Mouse (Mus musculus) gastrocnemius, postnatal 10 days (tissue): ENCODE measurements at regions not wholly inside any gene's neighbourhood (a gene's known extent, or its start where the extent isn't known, plus 50 kb on each side); places are given as distances from the start of the nearest gene placed in this dataset.

Source experiments
- DNase-seq: peaks from one replicate; pipeline ENCODE4 v3.0.0; 2021; ENCODE audit warnings: mixed read lengths

DNA sequence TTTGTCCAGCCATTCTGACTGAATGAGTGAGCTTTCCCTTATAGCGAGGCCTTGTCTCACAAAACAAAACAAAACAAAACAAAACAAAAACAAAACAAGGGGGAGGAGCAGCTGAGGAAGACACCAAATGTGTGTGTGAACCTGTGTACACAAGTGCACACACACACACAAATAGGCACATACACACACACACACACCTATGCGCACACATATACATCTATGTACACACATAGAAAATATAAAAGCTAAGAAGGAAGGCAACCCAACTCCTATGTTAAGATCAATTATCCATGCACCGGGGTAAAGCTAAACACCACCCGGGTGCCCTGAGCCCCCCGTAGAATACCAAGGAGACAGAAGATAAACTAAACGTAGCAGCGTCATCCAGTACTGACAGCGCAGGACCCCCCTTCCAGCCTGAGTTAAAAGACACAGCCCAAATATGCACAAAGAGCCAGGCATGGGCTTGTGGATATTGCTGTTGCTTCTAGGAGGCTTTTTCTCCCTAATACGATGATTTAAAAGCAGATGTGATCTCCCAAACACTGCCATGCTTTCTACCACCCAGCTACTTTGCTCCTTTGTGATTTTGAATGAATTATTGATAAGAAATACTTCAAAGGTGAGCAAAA lies 108.4 kb upstream of the Ptbp2 start:
- no peak for DNase-seq

DNA sequence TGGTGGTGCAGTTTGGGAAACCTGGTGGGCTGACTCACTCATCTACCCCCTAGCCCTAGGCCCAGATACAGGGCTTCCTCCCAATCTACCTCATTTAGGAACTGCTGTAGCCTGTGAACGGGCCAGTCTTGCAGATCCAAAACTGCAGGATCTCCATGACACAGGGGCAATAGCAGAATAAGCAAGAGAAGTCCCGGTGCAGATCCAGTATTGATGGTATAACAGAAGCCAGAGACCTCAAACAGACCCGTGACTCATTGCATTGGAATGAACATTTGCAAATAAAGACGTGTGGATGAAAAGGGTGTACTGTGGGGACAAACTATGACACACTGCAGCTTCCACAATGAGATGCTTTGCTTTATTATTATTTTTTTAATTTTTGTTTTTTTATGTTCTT lies 106.6 kb upstream of the Ptbp2 start:
- DNase-seq = no peak

DNA sequence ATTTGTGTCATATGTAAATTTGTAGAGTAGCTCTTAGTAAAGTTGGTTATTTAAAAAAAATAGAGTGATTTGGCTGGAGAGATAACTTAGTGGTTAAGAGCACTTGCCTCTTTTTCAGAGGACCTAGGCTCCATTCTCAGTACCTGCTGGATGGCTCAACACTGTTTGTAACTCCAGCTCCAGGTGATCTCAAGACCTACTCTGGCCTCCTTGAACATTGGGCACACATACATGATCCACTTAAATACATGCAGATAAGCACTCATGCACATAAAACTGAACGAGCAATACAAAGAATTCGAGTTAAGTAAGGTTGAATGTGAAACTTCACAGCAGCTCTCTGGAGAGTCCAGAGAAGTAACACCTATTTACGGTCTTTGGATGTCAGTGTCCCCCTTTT lies 104.2 kb upstream of the Ptbp2 start:
- DNase-seq = no peak

DNA sequence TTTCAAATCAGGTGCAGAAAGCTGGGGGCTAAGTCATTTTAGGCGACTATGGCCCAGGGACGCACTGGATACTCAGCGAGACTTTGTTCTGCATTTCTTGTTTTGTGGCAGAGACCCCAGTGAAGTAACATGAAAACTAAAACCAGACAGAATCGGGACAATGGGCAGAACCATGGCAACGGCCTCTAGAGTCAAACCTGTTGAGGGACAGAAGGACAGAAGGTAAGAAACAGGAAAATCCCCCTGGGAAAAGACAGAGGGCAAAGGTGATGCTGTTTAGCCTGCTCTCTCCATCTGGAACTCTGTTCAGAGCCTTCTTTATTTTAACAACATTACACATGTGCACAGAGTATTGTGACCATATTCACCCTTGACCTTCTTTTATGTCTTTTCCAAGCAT lies 92.1 kb upstream of the Ptbp2 start:
- no peak for DNase-seq

DNA sequence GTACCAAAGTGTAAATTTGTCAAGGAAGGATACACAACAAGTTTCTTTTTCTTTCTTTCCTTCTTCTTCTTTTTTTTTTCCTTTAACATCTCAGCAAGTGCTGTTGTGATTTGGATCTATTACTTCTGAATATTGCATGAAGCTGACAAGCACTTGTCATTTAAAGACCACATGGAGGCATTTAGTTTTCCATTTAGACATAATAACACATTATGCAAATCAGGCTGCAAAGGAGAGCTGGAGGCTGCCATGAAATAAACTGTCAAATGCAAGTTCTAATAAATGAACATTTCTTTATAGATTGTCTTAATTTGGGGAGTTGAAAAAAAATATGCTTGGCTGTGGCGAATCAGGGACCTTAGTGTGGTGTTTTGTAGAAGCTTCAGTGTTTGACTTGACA lies 90.8 kb upstream of the Ptbp2 start:
- no peak for DNase-seq

DNA sequence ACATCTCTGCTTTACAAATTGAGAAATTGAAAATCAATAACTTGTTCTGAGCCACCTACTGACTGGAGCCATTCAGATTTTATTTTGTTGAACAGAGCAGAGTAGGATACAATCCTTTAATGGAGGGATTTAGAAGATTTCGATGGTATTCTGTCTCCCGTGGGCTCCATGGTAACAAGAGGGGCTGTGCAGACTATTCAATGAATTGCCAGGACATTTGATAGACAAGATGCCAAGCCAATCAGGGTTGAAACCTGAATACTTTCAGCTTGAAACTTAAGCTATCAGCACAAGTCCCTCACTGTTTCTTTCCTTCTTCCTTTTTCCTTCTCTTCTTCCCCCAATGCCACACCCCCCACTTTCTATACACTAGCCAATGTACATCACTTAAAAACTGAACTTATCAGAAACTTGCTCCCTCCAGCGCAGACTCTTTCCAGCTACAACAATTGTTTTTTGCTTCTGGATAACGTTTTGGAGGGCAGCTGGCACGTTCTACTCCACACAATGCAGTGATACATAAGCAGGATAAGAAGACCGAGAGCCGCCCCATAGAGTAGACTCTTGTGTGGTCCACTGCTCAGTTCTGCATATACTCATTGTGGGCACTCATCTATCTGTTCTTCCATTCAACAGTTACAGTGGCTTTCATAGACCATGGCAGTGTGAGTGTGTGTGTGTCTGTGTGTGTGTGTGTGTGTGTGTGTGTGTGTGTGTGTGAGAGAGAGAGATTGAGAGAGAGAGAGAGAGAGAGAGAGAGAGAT lies 78.1 kb upstream of the Ptbp2 start:
- no peak for DNase-seq
